11 mouse cellular contexts compared by ENCODE assay signal in the genomic region with DNA sequence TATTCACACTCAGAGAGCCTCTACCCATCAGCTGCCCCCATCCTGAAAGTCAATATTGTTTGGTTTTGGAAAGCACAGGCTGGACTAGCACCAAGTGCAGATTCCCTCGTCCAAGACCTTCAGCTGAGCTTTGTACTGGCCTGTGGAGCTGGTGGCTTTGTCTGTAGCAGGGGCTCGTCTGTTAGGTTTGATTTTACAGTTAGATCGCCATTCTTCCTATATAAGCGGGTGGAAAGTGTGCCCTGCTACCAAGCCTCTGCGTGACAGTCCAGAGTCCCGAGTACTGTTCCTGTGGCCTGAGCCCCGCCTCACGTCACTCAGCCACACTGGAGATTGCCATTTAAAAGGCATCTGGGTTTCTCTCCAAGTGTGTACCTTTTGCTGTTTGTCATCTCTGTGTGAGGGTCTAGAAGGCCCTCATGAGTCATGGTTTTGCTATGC.
DNase-seq lines count a peak whose midpoint lies in the region; ATAC-seq lines count a peak whose summit lies in the region.
"Had no signal": no experiment of that assay in that cellular context is flagged by ENCODE, and none has a peak within 500 bp of the region (broad histone marks: within the 10 kb centered on the region; RNA-seq: fewer than 3 reads in every experiment).

No protein-coding gene starts in this region.

- WGBS in intestine, embryonic 15.5 days: 74% methylated on average over 8 of the region's 8 CpGs

- no peak overlapping the region for H3K9ac ChIP-seq in intestine, embryonic 15.5 days

- H3K4me2 ChIP-seq in intestine, embryonic 15.5 days (replicated peaks): no peak overlapping the region

- ATAC-seq in intestine, embryonic 15.5 days: peak; percentile 61

- no peak overlapping the region for H3K4me3 ChIP-seq in intestine, embryonic 15.5 days (replicated peaks)

- H3K4me1 ChIP-seq in intestine, embryonic 15.5 days (replicated peaks): 0 out of 2 replicates have a peak, but pooled peaks cover 4% of the 10 kb centered on the region

- H3K9me3 ChIP-seq in intestine, embryonic 15.5 days: no peaks in the 10 kb centered on the region

- H3K27me3 ChIP-seq in intestine, embryonic 15.5 days (replicated peaks): no peaks in the 10 kb centered on the region

- no peaks in the 10 kb centered on the region for H3K36me3 ChIP-seq in intestine, embryonic 15.5 days

- H3K27ac ChIP-seq in intestine, embryonic 15.5 days: no peak overlapping the region

- DNase-seq in layer of hippocampus, adult 11-12 months (ENCODE audit: low spot score): peak; percentile 28
- DNase-seq in layer of hippocampus, postnatal 25 days (ENCODE audit: extremely low spot score in 1 of 2, low spot score in 1 of 2): no peak
- peak; percentile 25 for DNase-seq in right cerebral cortex, adult 18-20 months
- DNase-seq in right cerebral cortex, postnatal 25 days: no peak
- DNase-seq in embryo, embryonic 11 days: no peak
- no peak for DNase-seq in thymus, postnatal 10 days (ENCODE audit: low spot score in 2 of 2)
- DNase-seq: cerebellum, adult 11-12 months; gastrocnemius, postnatal 10 days; kidney, adult 9 months; right cerebral cortex, postnatal 14 days had no signal

Comparison
In these comparisons a context has a peak if more than half of its experiments do, and no peak if none do; other contexts are left out.
1. DNase-seq: peak in layer of hippocampus, adult 11-12 months (single experiment) and right cerebral cortex, adult 18-20 months (single experiment); none in layer of hippocampus, postnatal 25 days (0 of 2), right cerebral cortex, postnatal 25 days (single experiment), embryo, embryonic 11 days (single experiment) and thymus, postnatal 10 days (0 of 2).